Mouse (Mus musculus): ENCODE measurements around the gene Mamdc2. TPM values are rescaled to one million over a fixed set of nuclear protein-coding genes. Genes with fewer than 3 reads are reported as not detected.

Mamdc2 gene
- total and polyA plus RNA-seq, 3 experiments, result 0.05 TPM; not detected in 2

- peaks cover 18% of the 10 kb centered on the region for H3K4me1 ChIP-seq (ENCODE audit: insufficient read depth, low read depth, low read length)
- H3K36me3 ChIP-seq (replicated peaks), result no peaks in the 10 kb centered on the region
- peaks cover 4% of the 10 kb centered on the region for H3K27me3 ChIP-seq (ENCODE audit: insufficient read depth, low read length)
- H3K9me3 ChIP-seq (replicated peaks), result peaks cover 4% of the 10 kb centered on the region
- TF ChIP-seq GATA1 (IDR thresholded peaks at IDR 0.05; ENCODE audit: borderline replicate concordance, low read length), result no peak
- TF ChIP-seq POLR2AphosphoS5 (IDR thresholded peaks at IDR 0.05; ENCODE audit: insufficient replicate concordance, low read depth, low read length), result no peak
- TF ChIP-seq CTCF (IDR thresholded peaks at IDR 0.05; ENCODE audit: low read depth, low read length), result no peak
- no peak for TF ChIP-seq GATA2 (IDR thresholded peaks at IDR 0.05; ENCODE audit: borderline replicate concordance, low read depth, low read length)
- TF ChIP-seq TAL1 (conservative IDR thresholded peaks at IDR 0.05; ENCODE audit: low read depth, low read length), result no peak
- H3K4me3 ChIP-seq (ENCODE audit: low read depth, low read length), result no peak overlapping the region
- no peak for DNase-seq (ENCODE audit: low spot score)
- no peak for ATAC-seq (ENCODE audit: extremely low read depth, insufficient number of reproducible peaks, low FRiP score, poor library complexity, severe bottlenecking)
Measured at GRCm38 (mm10) chr19:23299987-23300386, 148.3 kb downstream of the Mamdc2 start.

GRCm38 (mm10) chr19:23298917-23299316, 149.3 kb downstream of the Mamdc2 start:
- Histone ChIP-seq H3K36me3 (replicated peaks) (no peaks in the 10 kb centered on the region), H3K27me3 (ENCODE audit: insufficient read depth, low read length) (peaks cover 4% of the 10 kb centered on the region), H3K4me1 (ENCODE audit: insufficient read depth, low read depth, low read length) (peaks cover 18% of the 10 kb centered on the region), H3K4me3 (ENCODE audit: low read depth, low read length) (no peak overlapping the region), H3K9me3 (replicated peaks) (peaks cover 4% of the 10 kb centered on the region)
- no peak for ATAC-seq (ENCODE audit: extremely low read depth, insufficient number of reproducible peaks, low FRiP score, poor library complexity, severe bottlenecking)
- no peak for DNase-seq (ENCODE audit: low spot score)
- TF ChIP-seq TAL1 (conservative IDR thresholded peaks at IDR 0.05; ENCODE audit: low read depth, low read length) (no peak), GATA1 (IDR thresholded peaks at IDR 0.05; ENCODE audit: borderline replicate concordance, low read length) (no peak), POLR2AphosphoS5 (IDR thresholded peaks at IDR 0.05; ENCODE audit: insufficient replicate concordance, low read depth, low read length) (no peak), CTCF (IDR thresholded peaks at IDR 0.05; ENCODE audit: low read depth, low read length) (no peak), GATA2 (IDR thresholded peaks at IDR 0.05; ENCODE audit: borderline replicate concordance, low read depth, low read length) (no peak)

- DNase-seq (ENCODE audit: low spot score) (no peak), ATAC-seq (ENCODE audit: extremely low read depth, insufficient number of reproducible peaks, low FRiP score, poor library complexity, severe bottlenecking) (no peak)
- Histone ChIP-seq H3K4me1 (ENCODE audit: insufficient read depth, low read depth, low read length) (peaks cover 18% of the 10 kb centered on the region), H3K36me3 (replicated peaks) (no peaks in the 10 kb centered on the region), H3K27me3 (ENCODE audit: insufficient read depth, low read length) (peaks cover 4% of the 10 kb centered on the region), H3K9me3 (replicated peaks) (peaks cover 4% of the 10 kb centered on the region), H3K4me3 (ENCODE audit: low read depth, low read length) (no peak overlapping the region)
- no peak for TF ChIP-seq GATA1 (IDR thresholded peaks at IDR 0.05; ENCODE audit: borderline replicate concordance, low read length)
- TF ChIP-seq GATA2 (IDR thresholded peaks at IDR 0.05; ENCODE audit: borderline replicate concordance, low read depth, low read length), result no peak
- no peak for TF ChIP-seq CTCF (IDR thresholded peaks at IDR 0.05; ENCODE audit: low read depth, low read length)
- peak; percentile 59; the same call in 1 of the 2 replicates for TF ChIP-seq TAL1 (conservative IDR thresholded peaks at IDR 0.05; ENCODE audit: low read depth, low read length)
Measured at GRCm38 (mm10) chr19:23297191-23297590, 151.1 kb downstream of the Mamdc2 start.

GRCm38 (mm10) chr19:23289251-23289650, 159.0 kb downstream of the Mamdc2 start:
- Histone ChIP-seq H3K4me3 (ENCODE audit: low read depth, low read length) (no peak overlapping the region), H3K27me3 (ENCODE audit: insufficient read depth, low read length) (no peaks in the 10 kb centered on the region), H3K9me3 (replicated peaks) (peaks cover 7% of the 10 kb centered on the region), H3K4me1 (ENCODE audit: insufficient read depth, low read depth, low read length) (no peaks in the 10 kb centered on the region), H3K36me3 (replicated peaks) (no peaks in the 10 kb centered on the region)
- no peak for ATAC-seq (ENCODE audit: extremely low read depth, insufficient number of reproducible peaks, low FRiP score, poor library complexity, severe bottlenecking)
- no peak for DNase-seq (ENCODE audit: low spot score)
- TF ChIP-seq GATA2 (IDR thresholded peaks at IDR 0.05; ENCODE audit: borderline replicate concordance, low read depth, low read length) (no peak), POLR2AphosphoS5 (IDR thresholded peaks at IDR 0.05; ENCODE audit: insufficient replicate concordance, low read depth, low read length) (no peak), CTCF (IDR thresholded peaks at IDR 0.05; ENCODE audit: low read depth, low read length) (no peak), GATA1 (IDR thresholded peaks at IDR 0.05; ENCODE audit: borderline replicate concordance, low read length) (no peak), TAL1 (conservative IDR thresholded peaks at IDR 0.05; ENCODE audit: low read depth, low read length) (no peak)

- no peak overlapping the region for H3K4me3 ChIP-seq (ENCODE audit: low read depth, low read length)
- no peak for DNase-seq (ENCODE audit: low spot score)
- no peaks in the 10 kb centered on the region for H3K36me3 ChIP-seq (replicated peaks)
- peaks cover 6% of the 10 kb centered on the region; the same call in 1 of the 2 replicates for H3K4me1 ChIP-seq (ENCODE audit: insufficient read depth, low read depth, low read length)
- TF ChIP-seq GATA1 (IDR thresholded peaks at IDR 0.05; ENCODE audit: borderline replicate concordance, low read length) (no peak), TAL1 (conservative IDR thresholded peaks at IDR 0.05; ENCODE audit: low read depth, low read length) (no peak), POLR2AphosphoS5 (IDR thresholded peaks at IDR 0.05; ENCODE audit: insufficient replicate concordance, low read depth, low read length) (no peak), CTCF (IDR thresholded peaks at IDR 0.05; ENCODE audit: low read depth, low read length) (no peak), GATA2 (IDR thresholded peaks at IDR 0.05; ENCODE audit: borderline replicate concordance, low read depth, low read length) (no peak)
- peaks cover 8% of the 10 kb centered on the region for H3K27me3 ChIP-seq (ENCODE audit: insufficient read depth, low read length)
- peaks cover 22% of the 10 kb centered on the region for H3K9me3 ChIP-seq (replicated peaks)
- no peak for ATAC-seq (ENCODE audit: extremely low read depth, insufficient number of reproducible peaks, low FRiP score, poor library complexity, severe bottlenecking)
Measured at GRCm38 (mm10) chr19:23281911-23282660, 166.2 kb downstream of the Mamdc2 start.

- H3K4me1 ChIP-seq (ENCODE audit: insufficient read depth, low read depth, low read length), result peaks cover 11% of the 10 kb centered on the region
- TF ChIP-seq GATA1 (IDR thresholded peaks at IDR 0.05; ENCODE audit: borderline replicate concordance, low read length) (no peak), CTCF (IDR thresholded peaks at IDR 0.05; ENCODE audit: low read depth, low read length) (no peak), POLR2AphosphoS5 (IDR thresholded peaks at IDR 0.05; ENCODE audit: insufficient replicate concordance, low read depth, low read length) (no peak), TAL1 (conservative IDR thresholded peaks at IDR 0.05; ENCODE audit: low read depth, low read length) (no peak), GATA2 (IDR thresholded peaks at IDR 0.05; ENCODE audit: borderline replicate concordance, low read depth, low read length) (no peak)
- peaks cover 8% of the 10 kb centered on the region for H3K27me3 ChIP-seq (ENCODE audit: insufficient read depth, low read length)
- H3K4me3 ChIP-seq (ENCODE audit: low read depth, low read length), result peak overlapping the region; percentile 91
- DNase-seq (ENCODE audit: low spot score), result no peak
- no peak for ATAC-seq (ENCODE audit: extremely low read depth, insufficient number of reproducible peaks, low FRiP score, poor library complexity, severe bottlenecking)
- peaks cover 13% of the 10 kb centered on the region for H3K36me3 ChIP-seq (replicated peaks)
- H3K9me3 ChIP-seq (replicated peaks), result no peaks in the 10 kb centered on the region
Measured at GRCm38 (mm10) chr19:23274054-23274724, 174.1 kb downstream of the Mamdc2 start.
